Mouse (Mus musculus): Measurements from ENCODE around the gene Pcnx2.

Pcnx2 gene

GRCm38 (mm10) chr8:125702868-125703473 lies 195.1 kb downstream of the Pcnx2 start:
- no peak for DNase-seq

All from right cerebral cortex, postnatal 25 days (tissue).